Mouse (Mus musculus) inflammation-experienced regulatory T-cells (primary cell): ENCODE data around the gene Fetub. TPM values are rescaled to one million over a fixed set of nuclear protein-coding genes. Genes with fewer than 3 reads are reported as not detected.

ENCODE experiments used
- polyA plus RNA-seq, 2 experiments: library from polyadenylated mRNA; unstranded; fragments of 100-300 nt; shearing (Covaris generic); gene quantifications; one replicate each; pipeline ENCODE4 v1.2.1; 2017

Fetub gene
- polyA plus RNA-seq, result under 1 TPM in 1 of 2 experiments, not detected in 1; 0.75 TPM

DNA sequence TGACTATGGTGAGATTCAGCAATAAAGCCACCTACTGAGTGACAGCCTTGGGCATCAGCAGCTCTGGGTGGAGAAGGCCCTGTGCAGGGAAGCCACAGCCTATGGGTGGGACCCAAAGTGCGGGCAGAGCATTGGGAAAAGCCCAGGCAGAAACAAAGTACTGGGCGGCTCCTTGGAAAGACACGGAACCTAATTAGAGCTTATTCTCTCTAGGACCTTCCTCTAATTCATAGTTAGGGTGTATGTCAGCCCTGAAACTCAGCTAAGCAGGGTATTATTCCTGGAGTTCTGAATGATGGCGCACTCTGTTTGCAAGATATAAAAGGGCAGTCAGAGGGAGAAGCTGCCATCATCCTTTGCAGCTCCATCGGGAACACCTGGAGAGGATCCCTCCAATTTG, at the start of gene Fetub:
Gene Fetub, plus strand, starts transcription at position 301 of the 400 bp plus-strand sequence.

DNA sequence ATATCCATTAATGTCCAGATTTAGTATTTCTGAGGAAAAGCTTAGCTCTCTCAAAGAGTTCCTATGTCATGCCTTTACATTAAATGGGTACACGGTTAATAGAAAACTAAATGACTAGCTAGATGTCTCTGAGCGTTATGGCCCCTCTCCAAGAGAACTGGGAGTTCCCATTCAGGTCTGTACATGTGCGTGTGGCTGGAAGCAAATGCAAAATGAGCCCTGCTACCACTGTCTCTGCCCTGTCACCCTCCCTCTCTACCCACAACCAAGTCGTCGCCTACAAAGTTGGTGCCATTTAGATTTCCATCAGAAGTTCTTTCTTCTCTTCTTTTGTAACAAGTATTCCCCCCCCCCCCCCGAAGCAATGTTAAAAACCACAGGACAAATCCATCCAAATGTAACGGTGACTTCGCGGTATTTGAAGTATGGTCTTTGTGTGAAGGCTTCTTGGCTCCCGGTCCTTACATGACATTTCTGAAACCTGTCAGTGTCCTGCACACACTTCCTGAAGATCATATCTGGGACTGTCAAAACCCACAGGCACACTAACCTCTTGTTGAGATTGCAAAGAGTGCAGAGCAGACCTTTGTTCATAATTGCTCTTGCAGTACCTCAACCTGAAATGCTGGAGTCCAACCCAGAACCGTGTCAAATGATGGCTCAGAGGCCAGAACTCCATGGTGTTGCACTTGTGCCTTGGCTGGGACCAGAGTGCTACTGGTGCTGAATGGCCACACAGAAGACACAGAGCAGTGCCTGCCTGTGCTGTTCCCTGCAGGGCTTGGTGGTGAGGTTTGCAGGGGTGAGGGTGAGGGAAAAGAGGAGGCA, 27.2 kb upstream of the Fetub start, which contains the start of gene Ahsg:
Gene Ahsg, plus strand, starts transcription at position 595 of the 828 bp plus-strand sequence.

DNA sequence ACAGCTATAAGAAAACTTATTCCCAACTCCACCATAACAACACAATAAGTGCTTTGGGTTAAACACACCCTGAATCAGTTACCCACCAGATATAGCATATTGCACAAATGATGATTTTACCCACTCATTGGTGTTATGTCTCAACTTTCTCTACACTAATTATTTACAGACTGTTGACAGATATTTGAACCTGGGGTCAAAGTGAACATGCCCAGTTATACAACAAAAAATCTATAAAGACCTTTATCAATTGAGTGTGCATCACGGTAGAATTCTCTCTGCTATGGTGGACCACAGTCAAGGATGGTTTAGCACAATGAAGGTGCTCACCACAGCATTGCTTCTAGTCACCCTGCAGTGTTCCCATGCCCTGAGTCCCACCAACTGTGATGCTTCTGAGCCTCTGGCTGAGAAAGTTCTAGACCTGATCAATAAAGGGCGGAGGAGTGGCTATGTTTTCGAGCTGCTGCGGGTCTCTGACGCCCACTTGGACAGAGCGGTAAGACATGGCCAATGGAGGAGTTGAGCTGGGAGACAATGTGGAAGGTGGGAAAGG, 32.8 kb downstream of the Fetub start, which contains the start of gene Hrg:
Gene Hrg, plus strand, starts transcription at position 233 of the 556 bp plus-strand sequence.

Other genes with a start within 250 kb of the Fetub start
- under 1 TPM in 1 of 2 experiments, not detected in 1; 0.66 TPM for gene Crygs, start 106.8 kb upstream of the Fetub start, polyA plus RNA-seq
- 10 to 100 TPM; 16.3 to 19.0 TPM for gene Tbccd1, start 60.7 kb upstream of the Fetub start, polyA plus RNA-seq
- gene Dnajb11, start 60.5 kb upstream of the Fetub start, polyA plus RNA-seq, result 100 to 1,000 TPM; 115 to 118 TPM
- gene Ahsg, start 27.1 kb upstream of the Fetub start, polyA plus RNA-seq, result under 1 TPM in 1 of 2 experiments, not detected in 1; 0.34 TPM
- gene Hrg, start 32.7 kb downstream of the Fetub start, polyA plus RNA-seq, result not detected
- gene Kng2, start 111.1 kb downstream of the Fetub start, polyA plus RNA-seq, result not detected
- under 1 TPM in 1 of 2 experiments, not detected in 1; 0.59 TPM for gene Kng1, start 139.5 kb downstream of the Fetub start, polyA plus RNA-seq
- 100 to 1,000 TPM; 276 to 355 TPM for gene Eif4a2, start 189.1 kb downstream of the Fetub start, polyA plus RNA-seq
- gene Rfc4, start 209.4 kb downstream of the Fetub start, polyA plus RNA-seq, result 10 to 100 TPM; 20.9 to 34.4 TPM
- under 1 TPM in 1 of 2 experiments, not detected in 1; 0.88 TPM for gene Adipoq, start 228.2 kb downstream of the Fetub start, polyA plus RNA-seq